Mouse (Mus musculus) heart, embryonic 13.5 days (tissue): Measurements from ENCODE around the gene Atg4d. TPM values are rescaled to one million over a fixed set of nuclear protein-coding genes. Genes with fewer than 3 reads are reported as not detected.
"Not testable (repeated sequence)": the region's sequence is repeated elsewhere in the genome, so short reads cannot be mapped to it uniquely, and the experiment has no call there.

Experiments used
- ATAC-seq: fragments of 200-750 bp; cut with Nextera tagmentation; 2 replicates; pipeline ENCODE4 v1.8.0; 2017; ENCODE audit warnings: moderate TSS enrichment; ENCODE audit not compliant: insufficient number of reproducible peaks, low FRiP score, low TSS enrichment; ENCODE audit errors: extremely low read depth
- H3K27ac ChIP-seq: fragments of 300-500 bp; sonication (generic); replicated peaks from 2 replicates; pipeline ENCODE4 v1.5.1; 2015; ENCODE audit warnings: moderate library complexity, mild to moderate bottlenecking, inconsistent platforms
- H3K27me3 ChIP-seq: fragments of 300-500 bp; sonication (generic); replicated peaks from 2 replicates; pipeline ENCODE4 v1.6.1; 2015; ENCODE audit warnings: mild to moderate bottlenecking, inconsistent platforms
- H3K36me3 ChIP-seq: fragments of 300-500 bp; sonication (generic); 2 replicates; pipeline ENCODE4 v1.6.1; 2015; ENCODE audit warnings: mild to moderate bottlenecking, inconsistent platforms
- H3K4me1 ChIP-seq: fragments of 300-500 bp; sonication (generic); 2 replicates; pipeline ENCODE4 v1.6.1; 2015; ENCODE audit warnings: inconsistent platforms
- H3K4me2 ChIP-seq: fragments of 300-500 bp; sonication (generic); 2 replicates; pipeline ENCODE4 v1.6.1; 2015; ENCODE audit warnings: inconsistent platforms, mild to moderate bottlenecking, moderate library complexity
- H3K4me3 ChIP-seq: fragments of 300-500 bp; sonication (generic); 2 replicates; pipeline ENCODE4 v1.5.1; 2015; ENCODE audit warnings: moderate library complexity, mild to moderate bottlenecking, inconsistent platforms
- H3K9ac ChIP-seq: fragments of 300-500 bp; sonication (generic); 2 replicates; pipeline ENCODE4 v1.6.1; 2015; ENCODE audit warnings: inconsistent platforms, mild to moderate bottlenecking, moderate library complexity
- H3K9me3 ChIP-seq: fragments of 300-500 bp; sonication (generic); 2 replicates; pipeline ENCODE4 v1.6.1; 2016; ENCODE audit warnings: inconsistent platforms
- WGBS: fragments of 180-500 bp; shearing (Covaris S2); methylation state at CpG from one replicate; pipeline ENCODE4 v1.1.7; 2015; ENCODE audit warnings: mixed read lengths; 5-methylcytosine and 5-hydroxymethylcytosine counted together
- polyA plus RNA-seq: library from polyadenylated mRNA; unstranded; fragments of >200 nt; fragmentation: Nextera tagmentation; extraction: Ambion mirVana; gene quantifications from 2 replicates; pipeline ENCODE4 v1.2.1, GENCODE M21; 2015

Atg4d gene
- polyA plus RNA-seq, 1 experiment from 2014 or later = 41.6 TPM

DNA sequence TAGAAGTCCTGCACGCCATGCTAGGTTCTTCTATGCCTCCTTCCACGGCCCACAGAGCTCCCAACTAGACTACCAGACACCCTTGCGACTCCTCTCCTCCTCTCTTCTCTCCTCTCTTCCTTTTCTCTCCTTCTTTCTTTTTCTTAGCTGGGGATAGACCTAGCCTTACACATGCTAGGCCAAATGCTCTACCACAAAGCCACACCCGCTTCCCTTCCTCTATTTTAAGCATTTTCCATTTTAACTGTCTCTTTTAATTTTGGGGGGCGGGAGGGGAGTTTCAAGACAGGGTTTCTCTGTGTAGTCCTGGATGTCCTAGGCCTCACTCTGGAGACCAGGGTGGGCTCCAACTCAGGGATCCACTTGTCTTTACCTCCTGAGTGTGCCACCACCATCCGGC lies 53.7 kb downstream of the Atg4d start:
- peaks cover 24% of the 10 kb centered on the region for H3K4me1 ChIP-seq
- no peak for ATAC-seq
- H3K9ac ChIP-seq = no peak overlapping the region
- H3K27ac ChIP-seq = no peak overlapping the region
- no peak overlapping the region for H3K4me3 ChIP-seq
- WGBS = 85% methylated on average over 6 of the region's 6 CpGs
- no peak overlapping the region for H3K4me2 ChIP-seq
- H3K9me3 ChIP-seq = no peaks in the 10 kb centered on the region
- no peaks in the 10 kb centered on the region for H3K27me3 ChIP-seq
- H3K36me3 ChIP-seq = no peaks in the 10 kb centered on the region

DNA sequence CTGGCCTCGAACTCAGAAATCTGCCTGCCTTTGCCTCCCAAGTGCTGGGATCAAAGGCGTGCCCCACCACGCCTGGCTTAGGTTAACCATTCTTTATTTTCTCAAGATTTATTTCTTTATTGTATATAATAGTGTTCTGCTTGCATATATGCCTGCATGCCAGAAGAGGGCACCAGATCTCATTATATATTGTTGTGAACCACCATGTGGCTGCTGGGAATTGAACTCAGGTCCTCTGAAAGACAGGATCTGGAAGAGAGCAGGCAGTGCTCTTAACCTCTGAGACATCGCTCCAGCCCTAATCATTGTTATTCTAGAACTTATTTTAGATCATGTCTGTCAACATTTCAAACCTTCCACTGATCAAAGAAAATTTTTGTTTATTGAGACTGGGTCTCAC lies 54.4 kb downstream of the Atg4d start:
- Histone ChIP-seq H3K27me3 (no peaks in the 10 kb centered on the region), H3K4me2 (no peak overlapping the region), H3K4me3 (no peak overlapping the region), H3K9ac (no peak overlapping the region), H3K36me3 (peaks cover under 1% of the 10 kb centered on the region; the same call in 1 of the 2 replicates), H3K4me1 (peaks cover 24% of the 10 kb centered on the region), H3K9me3 (no peaks in the 10 kb centered on the region), H3K27ac (no peak overlapping the region)
- ATAC-seq = no peak
- WGBS = 92% methylated on average over 4 of the region's 4 CpGs

DNA sequence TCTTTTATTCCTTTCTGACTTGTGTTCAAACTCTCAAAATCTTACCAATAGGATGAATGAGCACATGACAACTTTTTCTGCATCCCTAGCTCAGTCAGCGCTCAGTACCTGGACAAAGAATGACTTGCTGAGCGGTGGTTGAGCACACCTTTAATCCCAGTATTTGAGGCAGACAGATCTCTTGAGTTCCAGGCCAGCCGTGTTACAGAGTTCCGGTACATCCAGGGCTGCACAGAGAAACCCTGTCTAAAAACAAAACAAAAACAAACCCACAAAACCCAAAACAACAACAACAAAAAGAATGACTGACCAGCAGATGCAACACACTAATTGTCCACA lies 55.2 kb downstream of the Atg4d start:
- Histone ChIP-seq H3K4me2 (peak overlapping the region; percentile 94), H3K9me3 (no peaks in the 10 kb centered on the region), H3K4me3 (peak overlapping the region; percentile 78), H3K36me3 (peaks cover 6% of the 10 kb centered on the region), H3K27ac (0 out of 2 replicates have a peak overlapping the region, but pooled peaks have one; percentile 81), H3K27me3 (no peaks in the 10 kb centered on the region), H3K4me1 (peaks cover 24% of the 10 kb centered on the region), H3K9ac (peak overlapping the region; percentile 92)
- ATAC-seq = no peak
- 30% methylated on average over 4 of the region's 4 CpGs for WGBS

DNA sequence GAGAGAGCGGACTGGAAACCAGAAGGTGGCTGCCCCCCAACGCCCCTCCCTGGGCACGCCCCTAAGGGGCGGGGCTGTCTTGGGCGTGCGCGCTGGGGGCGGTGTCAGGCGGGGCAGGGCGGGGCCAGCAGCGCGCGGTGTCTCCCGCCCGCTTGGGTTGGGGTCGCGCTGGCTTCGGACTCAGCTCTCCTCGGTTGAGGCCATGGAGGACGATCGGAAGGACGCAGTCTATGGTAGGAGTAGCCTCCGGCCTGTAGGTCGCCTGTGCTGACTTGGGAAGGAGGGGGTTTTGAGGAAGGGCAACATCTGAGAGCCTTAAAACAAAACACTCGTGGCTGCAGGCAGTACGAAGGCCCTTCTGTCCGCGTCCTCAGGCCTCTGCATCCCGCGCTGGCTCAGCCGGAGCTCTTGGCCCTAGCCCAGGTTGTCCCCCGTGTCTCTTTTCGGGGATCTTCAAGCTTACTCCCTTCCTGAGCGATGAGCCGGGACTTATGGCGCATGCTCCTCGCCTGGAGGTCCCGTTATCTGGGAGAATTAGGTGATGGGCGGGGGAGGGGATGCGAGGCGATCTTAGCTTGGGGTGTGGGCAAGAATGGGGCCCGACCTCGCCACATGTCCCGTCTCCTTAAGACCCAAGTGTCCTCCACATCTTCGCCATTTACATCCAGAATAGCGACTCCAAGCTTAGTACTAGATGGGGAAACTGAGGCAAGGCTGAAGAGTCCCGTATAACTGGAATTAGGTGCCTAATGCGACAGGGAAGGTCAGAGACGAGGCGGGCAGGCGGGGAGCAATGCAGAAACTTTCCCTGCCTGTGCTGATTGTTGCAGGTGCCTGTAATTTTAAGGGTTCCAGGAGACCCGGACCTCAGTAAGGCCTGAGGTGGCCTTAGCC lies 55.8 kb downstream of the Atg4d start, which contains the start of gene Slc44a2:
Gene Slc44a2 (plus strand): TSS at position 80 of the 894 bp plus-strand sequence.
- peak within 1 kb of the TSS; percentile 81 for H3K27ac ChIP-seq
- peak within 1 kb of the TSS; percentile 78 for H3K4me3 ChIP-seq
- no peaks in the 10 kb centered on the region for H3K27me3 ChIP-seq
- H3K4me1 ChIP-seq = peaks cover 24% of the 10 kb centered on the region
- ATAC-seq = peak; percentile 91
- H3K36me3 ChIP-seq = peaks cover 8% of the 10 kb centered on the region
- peak within 1 kb of the TSS; percentile 92 for H3K9ac ChIP-seq
- WGBS = under 1% methylated on average over 52 of the region's 52 CpGs
- H3K4me2 ChIP-seq = peak within 1 kb of the TSS; percentile 94
- H3K9me3 ChIP-seq = no peaks in the 10 kb centered on the region

DNA sequence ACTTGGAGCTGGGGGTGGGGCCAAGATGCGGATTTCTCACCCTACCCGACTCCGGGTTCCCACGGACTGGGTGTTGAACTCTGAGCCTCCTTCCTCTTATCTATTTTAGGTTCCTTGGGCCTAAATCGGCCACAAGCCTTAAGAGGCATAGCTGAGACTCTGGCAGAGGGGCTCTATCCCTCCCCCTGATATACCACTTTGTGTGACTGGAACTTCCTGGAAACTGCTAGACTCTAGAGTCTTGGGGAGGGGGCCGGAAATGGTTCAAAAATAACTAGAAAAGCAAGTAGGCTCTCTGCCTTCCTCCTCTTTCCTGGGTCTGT lies 56.4 kb downstream of the Atg4d start:
- 2% methylated on average over 6 of the region's 6 CpGs for WGBS
- Histone ChIP-seq H3K4me1 (peaks cover 24% of the 10 kb centered on the region), H3K27me3 (no peaks in the 10 kb centered on the region), H3K4me3 (peak overlapping the region; percentile 78), H3K36me3 (peaks cover 11% of the 10 kb centered on the region), H3K4me2 (peak overlapping the region; percentile 94), H3K9ac (peak overlapping the region; percentile 92), H3K9me3 (no peaks in the 10 kb centered on the region), H3K27ac (peak overlapping the region; percentile 81)
- peak; percentile 3; the same call in 1 of the 2 replicates for ATAC-seq

DNA sequence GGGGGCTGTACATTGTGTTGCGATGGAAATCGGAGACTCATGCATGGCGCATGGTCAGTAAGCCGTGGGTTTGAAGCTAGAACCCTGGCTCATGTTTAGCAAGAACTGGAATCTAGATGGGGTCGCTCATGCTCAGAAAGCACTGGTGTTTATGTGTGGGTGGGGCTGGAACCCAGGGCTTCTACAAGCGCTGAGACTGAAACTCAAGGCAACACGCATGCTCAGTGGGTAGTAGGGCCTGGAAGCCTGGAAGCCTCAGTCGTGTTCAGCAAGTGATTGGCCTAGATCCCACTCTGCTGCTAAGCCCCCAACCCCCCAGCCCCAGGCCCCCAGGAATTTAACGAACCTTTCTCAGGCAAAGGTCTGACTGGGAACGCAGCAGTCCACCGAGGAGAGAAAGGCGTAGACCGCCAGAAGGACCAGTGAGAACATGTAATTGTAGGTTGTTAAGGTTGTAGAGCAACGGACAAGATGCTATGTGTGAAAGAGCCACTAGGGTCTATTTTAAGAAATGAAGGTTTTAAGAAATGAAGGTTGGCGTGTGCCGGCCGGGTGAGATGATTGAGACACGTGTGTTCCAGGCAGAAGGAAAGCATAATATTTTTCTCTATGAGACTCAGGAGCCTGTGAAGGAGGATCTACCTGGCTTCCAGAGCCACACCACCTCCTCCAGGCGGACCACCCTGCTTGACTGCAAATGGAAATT lies 57.3 kb downstream of the Atg4d start:
- Histone ChIP-seq H3K27me3 (no peaks in the 10 kb centered on the region), H3K4me2 (peak overlapping the region; percentile 94), H3K4me1 (peaks cover 27% of the 10 kb centered on the region), H3K27ac (peak overlapping the region; percentile 81), H3K36me3 (peaks cover 13% of the 10 kb centered on the region), H3K9me3 (no peaks in the 10 kb centered on the region), H3K4me3 (peak overlapping the region; percentile 78), H3K9ac (peak overlapping the region; percentile 92)
- 73% methylated on average over 19 of the region's 19 CpGs for WGBS
- no peak for ATAC-seq

DNA sequence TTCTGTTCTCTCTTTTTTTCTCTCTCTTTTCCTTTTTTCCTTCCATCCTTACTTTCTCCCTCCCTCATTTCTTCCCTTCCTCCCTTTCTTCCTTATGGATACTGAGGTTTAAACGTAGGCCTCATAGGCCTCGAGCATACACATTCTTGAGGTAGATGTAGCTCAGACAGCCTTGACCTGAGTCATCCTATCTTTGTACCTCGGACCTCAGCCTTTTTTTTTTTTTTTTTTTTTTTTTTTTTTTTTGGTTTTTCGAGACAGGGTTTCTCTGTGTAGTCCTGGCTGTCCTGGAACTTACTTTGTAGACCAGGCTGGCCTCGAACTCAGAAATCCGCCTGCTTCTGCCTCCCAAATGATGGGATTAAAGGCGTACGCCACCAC lies 57.8 kb downstream of the Atg4d start:
- H3K9me3 ChIP-seq, H3K9ac ChIP-seq, H3K27ac ChIP-seq, H3K27me3 ChIP-seq, ATAC-seq, H3K4me3 ChIP-seq: not testable (repeated sequence)
- 82% methylated on average over 8 of the region's 8 CpGs for WGBS
- peaks cover 13% of the 10 kb centered on the region for H3K36me3 ChIP-seq
- H3K4me1 ChIP-seq = peaks cover 32% of the 10 kb centered on the region
- peak overlapping the region; percentile 94 for H3K4me2 ChIP-seq

DNA sequence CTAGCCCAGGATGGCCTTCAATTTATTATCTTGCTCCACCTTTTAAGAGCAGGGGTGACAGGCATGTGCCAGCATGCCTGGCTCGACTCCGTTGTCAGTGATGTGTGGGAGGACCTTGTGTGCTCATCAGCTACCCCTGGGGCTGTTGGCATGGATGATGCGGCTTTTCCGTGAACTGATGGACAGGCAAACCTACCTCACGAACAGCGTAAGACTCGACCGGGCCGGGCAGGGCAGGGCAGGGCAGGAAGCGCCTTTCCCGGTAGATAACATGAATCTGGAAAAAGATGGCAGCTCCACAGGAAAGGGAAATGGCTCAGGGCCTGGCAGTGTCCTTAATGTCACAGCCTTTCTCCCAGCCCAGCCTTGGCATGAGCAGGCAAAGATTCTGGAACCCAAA lies 59.2 kb downstream of the Atg4d start:
- Histone ChIP-seq H3K4me1 (peaks cover 43% of the 10 kb centered on the region), H3K9ac (no peak overlapping the region), H3K27ac (no peak overlapping the region), H3K36me3 (peaks cover 13% of the 10 kb centered on the region), H3K4me2 (no peak overlapping the region), H3K27me3 (no peaks in the 10 kb centered on the region), H3K9me3 (no peaks in the 10 kb centered on the region), H3K4me3 (no peak overlapping the region)
- 68% methylated on average over 11 of the region's 11 CpGs for WGBS
- ATAC-seq = no peak

Other genes starting within 250 kb of the Atg4d start
- 11.6 and 11.9 TPM in 2 replicates for gene Icam1, start 249.3 kb upstream of the Atg4d start, polyA plus RNA-seq
- gene Icam4, start 235.9 kb upstream of the Atg4d start, polyA plus RNA-seq = 3.1 and 8.3 TPM in 2 replicates
- gene Icam5, start 233.2 kb upstream of the Atg4d start, polyA plus RNA-seq = 0.04 and 0.05 TPM in 2 replicates
- gene Zglp1, start 198.2 kb upstream of the Atg4d start, polyA plus RNA-seq = 0.51 and 0.87 TPM in 2 replicates
- 0.36 and 0.55 TPM in 2 replicates for gene Gm49373, start 192.2 kb upstream of the Atg4d start, polyA plus RNA-seq
- 51.1 and 53.4 TPM in 2 replicates for gene Fdx1l, start 191.7 kb upstream of the Atg4d start, polyA plus RNA-seq
- gene Gm38431, start 173.3 kb upstream of the Atg4d start, polyA plus RNA-seq = 1.6 and 1.7 TPM in 2 replicates
- 45.2 and 47.3 TPM in 2 replicates for gene Raver1, start 173.3 kb upstream of the Atg4d start, polyA plus RNA-seq
- 13.7 and 14.0 TPM in 2 replicates for gene Tyk2, start 134.1 kb upstream of the Atg4d start, polyA plus RNA-seq
- gene Cdc37, start 115.3 kb upstream of the Atg4d start, polyA plus RNA-seq = 222 and 230 TPM in 2 replicates
- 9.5 and 11.3 TPM in 2 replicates for gene Pde4a, start 99.6 kb upstream of the Atg4d start, polyA plus RNA-seq
- 51.1 and 52.7 TPM in 2 replicates for gene Keap1, start 25.9 kb upstream of the Atg4d start, polyA plus RNA-seq
- gene S1pr5, start 16.9 kb upstream of the Atg4d start, polyA plus RNA-seq = 0.07 and 0.11 TPM in 2 replicates
- gene Kri1, start 22.7 kb downstream of the Atg4d start, polyA plus RNA-seq = 12.7 and 13.2 TPM in 2 replicates
- 80.4 and 101 TPM in 2 replicates for gene Cdkn2d, start 26.1 kb downstream of the Atg4d start, polyA plus RNA-seq
- gene Ap1m2, start 47.0 kb downstream of the Atg4d start, polyA plus RNA-seq = 1.7 and 2.1 TPM in 2 replicates
- 56.9 and 60.3 TPM in 2 replicates for gene Slc44a2, start 55.4 kb downstream of the Atg4d start, polyA plus RNA-seq
- gene Ilf3, start 102.6 kb downstream of the Atg4d start, polyA plus RNA-seq = 115 and 120 TPM in 2 replicates
- gene Qtrt1, start 146.5 kb downstream of the Atg4d start, polyA plus RNA-seq = 27.6 and 28.6 TPM in 2 replicates
- 66.8 and 67.6 TPM in 2 replicates for gene Dnm2, start 159.6 kb downstream of the Atg4d start, polyA plus RNA-seq
- 88.9 and 103 TPM in 2 replicates for gene Tmed1, start 245.0 kb downstream of the Atg4d start, polyA plus RNA-seq